Mouse (Mus musculus) hindbrain, embryonic 13.5 days (tissue): ENCODE data around the gene Pja2. TPM values are rescaled to one million over a fixed set of nuclear protein-coding genes. Genes with fewer than 3 reads are reported as not detected.

Experiments used
- microRNA-seq: library from miRNA; unstranded; fragments of <30 nt; microRNA quantifications from one replicate; pipeline ENCODE4, GENCODE M21; 2016
- polyA plus RNA-seq: library from polyadenylated mRNA; unstranded; fragments of >200 nt; fragmentation: Nextera tagmentation; extraction: Ambion mirVana; gene quantifications from 2 replicates; pipeline ENCODE4 v1.2.1, GENCODE M21; 2015

Pja2 gene
- polyA plus RNA-seq, 1 experiment from 2014 or later, result 152 TPM

Small RNA genes within 50 kb of the gene (microRNA-seq; reads per million reads assigned to microRNA genes)
- not detected for gene Gm24194
